Mouse (Mus musculus) G1E (cell line): ENCODE data around the gene Stard10. TPM values are rescaled to one million over a fixed set of nuclear protein-coding genes. Genes with fewer than 3 reads are reported as not detected.
A peak's percentile ranks its signal among the peaks of the same experiment; 100 is the strongest.

Experiments
- ATAC-seq: 2 replicates; pipeline ENCODE4 v1.8.0; 2016; ENCODE audit warnings: mild to moderate bottlenecking; ENCODE audit not compliant: insufficient number of reproducible peaks, poor library complexity, low FRiP score, severe bottlenecking; ENCODE audit errors: extremely low read depth
- DNase-seq: peaks from one replicate; pipeline ENCODE4 v3.0.0; 2012; ENCODE audit warnings: low spot score
- H3K27me3 ChIP-seq: 2 replicates; pipeline ENCODE4 v1.6.1; 2012; ENCODE audit warnings: mild to moderate bottlenecking, low read length, inconsistent platforms; ENCODE audit not compliant: insufficient read depth
- H3K36me3 ChIP-seq: replicated peaks from 2 replicates; pipeline ENCODE3; 2012; ENCODE audit warnings: mild to moderate bottlenecking, inconsistent platforms
- H3K4me1 ChIP-seq: 2 replicates; pipeline ENCODE4 v1.6.1; 2012; ENCODE audit warnings: low read depth, low read length, inconsistent platforms, mixed read lengths; ENCODE audit not compliant: insufficient read depth
- H3K4me3 ChIP-seq: 2 replicates; pipeline ENCODE4 v1.5.1; 2012; ENCODE audit warnings: low read depth, mild to moderate bottlenecking, inconsistent platforms, low read length, moderate library complexity, mixed read lengths
- H3K9me3 ChIP-seq: replicated peaks from 2 replicates; pipeline ENCODE4 v1.6.1; 2012; ENCODE audit warnings: inconsistent platforms
- CTCF ChIP-seq: IDR thresholded peaks from 2 replicates; pipeline ENCODE4 v1.5.1; 2012; ENCODE audit warnings: low read depth, low read length, inconsistent platforms, mixed read lengths
- GATA1 ChIP-seq: IDR thresholded peaks from 2 replicates; pipeline ENCODE4 v1.6.1; 2012; ENCODE audit warnings: borderline replicate concordance, low read length, inconsistent platforms, mixed read lengths
- GATA2 ChIP-seq: IDR thresholded peaks from 2 replicates; pipeline ENCODE4 v1.6.1; 2012; ENCODE audit warnings: low read depth, low read length, inconsistent platforms, borderline replicate concordance
- POLR2AphosphoS5 ChIP-seq: IDR thresholded peaks from 2 replicates; pipeline ENCODE4 v1.6.1; 2012; ENCODE audit warnings: low read depth, low read length, inconsistent platforms; ENCODE audit not compliant: insufficient replicate concordance
- TAL1 ChIP-seq: conservative IDR thresholded peaks from 2 replicates; pipeline ENCODE4 v1.6.1; 2012; ENCODE audit warnings: low read depth, low read length, inconsistent platforms, mixed read lengths
- polyA plus RNA-seq: library from polyadenylated mRNA; stranded (reverse); fragments of >175 nt; gene quantifications from 2 replicates; pipeline ENCODE4 v1.2.3, GENCODE M21; 2012
- total RNA-seq, 2 experiments: library from RNA; stranded (forward) in 1 of 2; stranded (reverse) in 1 of 2; fragments of 200-1000 nt in 1 of 2; fragments of >200 nt in 1 of 2; fragmentation: Nextera tagmentation in 1 of 2; gene quantifications; 2 replicates each; pipeline ENCODE4 v1.2.3; 2014 to 2017

Gene Stard10
- total and polyA plus RNA-seq, 3 experiments, result 0.05 TPM; not detected in 2

DNA sequence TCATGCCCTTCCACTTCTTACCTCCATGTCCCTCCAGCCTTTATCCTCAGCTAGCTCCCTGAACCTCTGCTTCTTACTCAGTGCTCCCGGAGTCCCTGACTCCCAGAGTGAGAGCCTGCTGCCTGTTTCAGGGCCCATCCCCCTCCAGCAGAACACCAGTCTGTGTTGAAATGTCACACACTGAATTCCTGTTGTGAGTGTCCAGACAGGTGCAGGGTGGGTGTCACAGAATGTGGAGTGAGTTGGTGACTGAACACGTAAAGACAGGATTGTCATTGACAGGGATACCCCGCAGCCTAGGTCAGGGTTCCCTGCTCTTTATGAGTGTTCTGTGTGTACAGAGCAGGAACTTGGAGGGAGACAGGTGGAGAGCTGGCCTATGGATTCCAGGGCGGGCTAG lies 28.0 kb downstream of the Stard10 start:
- H3K4me1 ChIP-seq, result peaks cover 33% of the 10 kb centered on the region
- TF ChIP-seq TAL1 (no peak), POLR2AphosphoS5 (no peak), CTCF (no peak), GATA1 (no peak), GATA2 (no peak)

DNA sequence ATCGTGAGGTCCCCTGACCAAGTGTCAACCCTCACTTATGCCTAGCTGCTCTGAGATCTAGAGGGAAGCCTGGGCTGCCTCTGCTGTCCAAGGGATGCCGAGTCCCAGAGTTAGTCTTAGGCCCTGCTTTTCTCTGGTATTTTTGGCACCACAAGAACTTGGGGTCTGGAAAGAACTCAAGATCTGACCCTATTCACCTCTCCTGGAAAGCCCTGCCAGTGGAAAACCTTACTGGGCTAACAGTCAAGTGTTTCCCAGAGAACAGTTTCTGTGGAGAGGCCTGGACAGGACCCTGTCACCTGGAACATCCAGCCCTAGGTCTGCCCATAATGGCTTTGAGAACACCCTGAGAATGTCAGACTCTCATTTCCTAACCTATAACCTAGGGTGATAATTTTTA lies 30.1 kb downstream of the Stard10 start:
- no peak for ATAC-seq
- Histone ChIP-seq H3K36me3 (peaks cover 4% of the 10 kb centered on the region), H3K4me1 (peaks cover 33% of the 10 kb centered on the region), H3K27me3 (peaks cover 46% of the 10 kb centered on the region), H3K4me3 (no peak overlapping the region), H3K9me3 (no peaks in the 10 kb centered on the region)
- TF ChIP-seq POLR2AphosphoS5 (no peak), GATA2 (no peak), GATA1 (no peak), CTCF (no peak), TAL1 (no peak)
- no peak for DNase-seq

More for the DNA sequence above, 28.0 kb downstream of the Stard10 start:
- H3K27me3 ChIP-seq, result peaks cover 52% of the 10 kb centered on the region
- ATAC-seq (no peak), DNase-seq (no peak)
- H3K9me3 ChIP-seq, result no peaks in the 10 kb centered on the region
- H3K36me3 ChIP-seq, result no peaks in the 10 kb centered on the region
- no peak overlapping the region for H3K4me3 ChIP-seq

DNA sequence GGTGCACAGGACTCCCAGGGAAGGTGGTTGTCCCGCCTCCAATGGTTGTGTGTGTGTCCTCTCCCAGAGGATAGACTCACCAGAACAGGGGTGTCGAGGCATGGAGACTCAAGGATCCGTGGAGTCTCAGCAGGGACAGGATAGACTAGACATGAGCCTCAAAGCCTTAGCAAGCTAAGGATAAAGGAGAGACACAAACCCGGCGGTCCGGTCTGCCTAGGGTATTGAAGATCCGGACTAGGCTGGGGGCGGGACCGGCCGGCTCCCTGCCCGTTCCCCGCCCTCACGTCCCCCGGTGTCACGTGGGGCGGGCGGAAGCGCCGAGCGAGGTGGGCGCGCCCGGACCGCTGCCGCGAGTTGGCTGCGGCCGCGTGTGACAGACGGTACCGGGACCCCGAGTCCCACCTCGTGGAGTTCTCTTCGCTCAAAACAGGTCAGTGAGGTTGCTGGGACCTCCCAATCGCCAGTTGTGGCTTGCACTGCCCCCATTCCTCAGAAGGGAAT lies 30.9 kb downstream of the Stard10 start, which contains the start of gene Arap1:
TSS of gene Arap1 (plus strand) at position 301 of the 504 bp plus-strand sequence.
- Histone ChIP-seq H3K4me1 (peaks cover 33% of the 10 kb centered on the region), H3K36me3 (peaks cover 13% of the 10 kb centered on the region), H3K9me3 (no peaks in the 10 kb centered on the region), H3K27me3 (peaks cover 38% of the 10 kb centered on the region), H3K4me3 (peak within 1 kb of the TSS; percentile 78)
- ATAC-seq, result peak; percentile 55
- peak; percentile 84 for DNase-seq
- no peak for TF ChIP-seq CTCF
- TF ChIP-seq TAL1, result no peak
- no peak for TF ChIP-seq POLR2AphosphoS5
- no peak for TF ChIP-seq GATA1
- TF ChIP-seq GATA2, result no peak

DNA sequence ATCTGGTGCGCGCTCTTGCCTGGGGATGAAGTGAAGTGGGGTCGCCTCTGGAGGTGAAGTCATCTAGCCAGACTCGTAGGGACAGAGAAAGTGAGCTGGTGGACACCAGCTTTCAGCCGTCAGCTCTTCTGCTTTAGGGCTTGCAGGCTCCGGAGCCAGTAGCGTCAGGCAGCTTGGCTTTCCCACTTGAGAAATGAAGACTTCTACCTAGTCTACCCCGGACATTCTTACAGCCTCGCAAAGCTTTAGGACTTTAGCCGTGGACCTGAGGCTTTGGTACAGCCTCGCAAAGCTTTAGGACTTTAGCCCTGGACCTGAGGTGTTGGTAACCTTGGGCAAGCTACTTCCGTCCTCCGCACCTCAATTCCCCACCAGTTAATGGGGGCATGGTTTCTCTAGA lies 31.4 kb downstream of the Stard10 start:
- H3K4me3 ChIP-seq, result peak overlapping the region; percentile 78
- no peaks in the 10 kb centered on the region for H3K9me3 ChIP-seq
- TF ChIP-seq TAL1 (no peak), GATA1 (no peak), CTCF (no peak), GATA2 (no peak), POLR2AphosphoS5 (no peak)
- DNase-seq (no peak), ATAC-seq (0 out of 2 replicates have a peak, but pooled peaks have one; percentile 19)
- H3K36me3 ChIP-seq, result peaks cover 16% of the 10 kb centered on the region
- peaks cover 33% of the 10 kb centered on the region for H3K27me3 ChIP-seq
- H3K4me1 ChIP-seq, result peaks cover 33% of the 10 kb centered on the region

DNA sequence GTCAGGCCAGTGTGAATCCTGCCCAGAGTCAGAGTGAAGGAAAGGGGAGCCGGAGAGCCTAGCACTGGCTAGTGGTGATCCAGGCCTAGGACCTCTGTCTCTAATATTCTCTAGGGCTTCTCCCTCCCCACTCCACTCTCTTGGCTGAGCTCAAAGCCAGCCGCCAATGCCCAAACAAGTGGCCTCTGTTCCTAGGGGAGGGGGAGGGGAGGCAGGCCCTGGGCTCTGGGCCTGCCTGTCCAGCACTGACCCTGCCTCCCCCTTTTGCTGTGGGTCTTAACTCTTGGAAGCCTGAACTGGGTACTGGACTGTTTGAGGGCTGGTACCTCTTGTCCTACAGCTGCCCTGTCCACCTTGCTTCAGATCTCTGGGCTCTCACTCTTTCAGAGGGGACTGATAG lies 33.0 kb downstream of the Stard10 start:
- Histone ChIP-seq H3K4me1 (peaks cover 33% of the 10 kb centered on the region), H3K27me3 (peaks cover 18% of the 10 kb centered on the region), H3K9me3 (no peaks in the 10 kb centered on the region), H3K4me3 (no peak overlapping the region), H3K36me3 (peaks cover 26% of the 10 kb centered on the region)
- DNase-seq, result no peak
- TF ChIP-seq GATA1, result no peak
- no peak for TF ChIP-seq GATA2
- no peak for TF ChIP-seq POLR2AphosphoS5
- no peak for TF ChIP-seq TAL1
- TF ChIP-seq CTCF, result no peak
- no peak for ATAC-seq

DNA sequence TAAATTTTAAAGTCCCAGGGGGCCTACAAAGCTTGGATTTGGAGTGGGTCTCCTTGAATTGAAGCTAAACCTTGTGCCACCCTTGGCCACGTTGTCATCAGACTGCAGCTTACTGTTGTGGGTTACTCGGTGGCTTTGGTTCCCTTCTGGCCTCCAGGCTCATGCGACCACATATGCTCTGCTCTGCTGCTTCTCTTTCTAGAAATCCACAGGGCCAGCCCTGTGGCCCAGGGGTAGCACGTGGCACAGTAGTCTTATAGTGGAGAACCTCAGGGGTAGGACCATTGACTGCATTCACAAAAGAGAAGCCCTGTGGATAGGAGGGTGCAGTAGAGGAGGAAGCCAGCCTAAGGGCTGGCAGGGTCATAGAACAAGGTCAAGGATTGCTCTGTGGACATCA lies 35.5 kb downstream of the Stard10 start:
- ATAC-seq (no peak), DNase-seq (no peak)
- Histone ChIP-seq H3K36me3 (peaks cover 30% of the 10 kb centered on the region), H3K4me3 (no peak overlapping the region), H3K9me3 (no peaks in the 10 kb centered on the region), H3K4me1 (peaks cover 26% of the 10 kb centered on the region), H3K27me3 (peaks cover 7% of the 10 kb centered on the region; the same call in 1 of the 2 replicates)
- TF ChIP-seq CTCF, result no peak
- no peak for TF ChIP-seq POLR2AphosphoS5
- TF ChIP-seq GATA2, result no peak
- no peak for TF ChIP-seq GATA1
- no peak for TF ChIP-seq TAL1

DNA sequence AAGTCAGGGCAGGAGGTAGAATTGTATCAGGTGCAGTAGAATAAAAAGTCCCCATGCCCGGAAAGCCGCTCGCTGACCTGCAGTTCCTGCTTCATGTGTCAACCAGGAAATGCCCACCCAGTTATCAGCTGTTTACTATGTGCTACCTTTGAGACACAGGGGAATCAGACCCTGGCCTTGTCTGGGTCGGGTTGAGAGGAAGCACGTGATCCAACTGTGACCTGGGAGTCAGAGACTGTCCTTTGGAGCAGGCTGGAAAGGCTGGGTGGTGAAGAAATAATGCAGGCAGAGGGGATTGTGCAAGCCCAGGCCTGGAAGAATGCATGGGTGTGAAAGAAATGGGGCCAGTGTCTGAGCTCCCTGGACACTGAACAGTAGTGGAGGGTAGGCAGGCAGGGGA lies 37.5 kb downstream of the Stard10 start:
- ATAC-seq (no peak), DNase-seq (no peak)
- Histone ChIP-seq H3K4me1 (peaks cover 13% of the 10 kb centered on the region), H3K36me3 (peaks cover 30% of the 10 kb centered on the region), H3K4me3 (no peak overlapping the region), H3K27me3 (peaks cover 3% of the 10 kb centered on the region; the same call in 1 of the 2 replicates), H3K9me3 (no peaks in the 10 kb centered on the region)
- TF ChIP-seq POLR2AphosphoS5, result no peak
- no peak for TF ChIP-seq GATA2
- no peak for TF ChIP-seq GATA1
- no peak for TF ChIP-seq TAL1
